Mouse (Mus musculus) CH12.LX (cell line): ENCODE measurements around the gene Elovl3. TPM values are rescaled to one million over a fixed set of nuclear protein-coding genes. Genes with fewer than 3 reads are reported as not detected.

ENCODE experiments used
- DNase-seq: peaks from one replicate; pipeline ENCODE4 v3.0.0-alpha.2; 2013; ENCODE audit errors: extremely low read depth
- H3K27ac ChIP-seq: 2 replicates; pipeline ENCODE4 v1.5.1; 2012; ENCODE audit warnings: low read depth, mild to moderate bottlenecking, control low read depth, moderate library complexity; ENCODE audit not compliant: insufficient read depth
- H3K27me3 ChIP-seq: replicated peaks from 2 replicates; pipeline ENCODE3; 2012; ENCODE audit warnings: inconsistent platforms
- H3K36me3 ChIP-seq, 2 experiments: replicated peaks in 1 of 2; 2 replicates each; pipeline versions ENCODE3 to v1.6.1; 2012; ENCODE audit warnings: inconsistent platforms in 1 of 2, low read length in 1 of 2, mild to moderate bottlenecking in 1 of 2, mixed read lengths in 1 of 2, moderate library complexity in 1 of 2; ENCODE audit not compliant: control insufficient read depth in 1 of 2, insufficient read depth in 1 of 2
- H3K4me1 ChIP-seq, 2 experiments: 2 replicates each; pipeline ENCODE4 v1.6.1; 2012; ENCODE audit warnings: inconsistent platforms in 1 of 2, moderate library complexity in 1 of 2; ENCODE audit not compliant: insufficient read depth in 2 of 2, control insufficient read depth in 1 of 2
- H3K4me2 ChIP-seq: 2 replicates; pipeline ENCODE4 v1.6.1; 2012; ENCODE audit warnings: low read depth, mild to moderate bottlenecking, control low read depth; ENCODE audit not compliant: poor library complexity, insufficient read depth, severe bottlenecking
- H3K4me3 ChIP-seq, 3 experiments: fragments of 150-350 bp in 1 of 3; sonication (generic) in 1 of 3; replicated peaks in 1 of 3; 2 replicates each; pipeline versions ENCODE3 to v1.5.1; 2011 to 2012; ENCODE audit warnings: low read depth in 2 of 3, low read length in 2 of 3, mild to moderate bottlenecking in 2 of 3, moderate library complexity in 2 of 3, control low read depth in 1 of 3, improper control_type of control experiment in 1 of 3, inconsistent platforms in 1 of 3, mixed read lengths in 1 of 3; ENCODE audit not compliant: poor library complexity in 1 of 3
- H3K79me2 ChIP-seq: replicated peaks from 2 replicates; pipeline ENCODE4 v1.6.1; 2012; ENCODE audit warnings: mild to moderate bottlenecking, moderate library complexity; ENCODE audit not compliant: control insufficient read depth, poor library complexity, insufficient read depth, severe bottlenecking; ENCODE audit errors: extremely low read depth
- H3K9ac ChIP-seq: 2 replicates; pipeline ENCODE4 v1.6.1; 2012; ENCODE audit warnings: low read depth, mild to moderate bottlenecking, control low read depth, moderate library complexity; ENCODE audit not compliant: insufficient read depth
- H3K9me3 ChIP-seq: replicated peaks from 2 replicates; pipeline ENCODE3; 2012; ENCODE audit warnings: low read length, inconsistent platforms, mixed read lengths
- BHLHE40 ChIP-seq: IDR thresholded peaks from 2 replicates; pipeline ENCODE4 v1.6.1; 2011; ENCODE audit warnings: mild to moderate bottlenecking, low read depth, low read length, improper control_type of control experiment
- CHD2 ChIP-seq: IDR thresholded peaks from 2 replicates; pipeline ENCODE4 v1.6.1; 2011; ENCODE audit warnings: low read length, improper control_type of control experiment
- GABPA ChIP-seq: IDR thresholded peaks from 2 replicates; pipeline ENCODE4 v1.6.1; 2012; ENCODE audit warnings: low read depth, low read length, improper control_type of control experiment, inconsistent platforms; ENCODE audit not compliant: insufficient replicate concordance
- JUN ChIP-seq: IDR thresholded peaks from 2 replicates; pipeline ENCODE4 v1.6.1; 2011; ENCODE audit warnings: low read depth, mild to moderate bottlenecking, low read length, improper control_type of control experiment, moderate library complexity; ENCODE audit not compliant: insufficient read depth
- JUND ChIP-seq: conservative IDR thresholded peaks from 2 replicates; pipeline ENCODE4 v1.6.1; 2011; ENCODE audit warnings: low read depth, low read length, improper control_type of control experiment
- KAT2A ChIP-seq: IDR thresholded peaks from 2 replicates; pipeline ENCODE4 v1.6.1; 2012; ENCODE audit warnings: low read length, improper control_type of control experiment, inconsistent platforms; ENCODE audit not compliant: insufficient replicate concordance
- MAFK ChIP-seq: IDR thresholded peaks from 2 replicates; pipeline ENCODE4 v1.6.1; 2011; ENCODE audit warnings: low read length, improper control_type of control experiment; ENCODE audit not compliant: insufficient replicate concordance
- MAZ ChIP-seq: IDR thresholded peaks from 2 replicates; pipeline ENCODE4 v1.6.1; 2012; ENCODE audit warnings: low read depth, mild to moderate bottlenecking, inconsistent platforms, low read length, improper control_type of control experiment, moderate library complexity
- POLR2A ChIP-seq: IDR thresholded peaks from 2 replicates; pipeline ENCODE4 v1.6.1; 2011; ENCODE audit warnings: low read depth, mild to moderate bottlenecking, improper control_type of control experiment, low read length
- RAD21 ChIP-seq: IDR thresholded peaks from 2 replicates; pipeline ENCODE4 v1.6.1; 2011; ENCODE audit warnings: low read depth, mild to moderate bottlenecking, low read length, improper control_type of control experiment, moderate library complexity
- SIN3A ChIP-seq: IDR thresholded peaks from 2 replicates; pipeline ENCODE4 v1.6.1; 2012; ENCODE audit warnings: low read length, improper control_type of control experiment, inconsistent platforms
- USF2 ChIP-seq: conservative IDR thresholded peaks from 2 replicates; pipeline ENCODE4 v1.6.1; 2011; ENCODE audit warnings: low read depth, low read length, improper control_type of control experiment
- dilution Hi-C: fragments of 300-500 bp; cut with MboI; formaldehyde crosslinking; loops from 2 replicates; pipeline ENCODE4 v1.14.3; 2020; ENCODE audit warnings: low sequenced_read_pairs; ENCODE audit not compliant: extremely low pct_unique_long_range_greater_than_20kb, extremely low pct_ligation_motif_present
- in situ Hi-C: fragments of 300-500 bp; cut with MboI; formaldehyde crosslinking; loops from 3 replicates; pipeline ENCODE4 v1.14.3; 2019; ENCODE audit warnings: low sequenced_read_pairs, low pct_ligation_motif_present, low pct_unique_long_range_greater_than_20kb, mixed read lengths
- polyA plus RNA-seq: library from polyadenylated mRNA; unstranded; fragments of >175 nt; gene quantifications from 2 replicates; pipeline ENCODE4 v1.2.1, GENCODE M21; 2012; ENCODE audit warnings: low read depth; ENCODE audit not compliant: insufficient read length
- total RNA-seq, 2 experiments: library from RNA; depleted of rRNA; stranded (reverse); fragments of 300-350 nt in 1 of 2; fragments of >200 nt in 1 of 2; gene quantifications; 2 replicates each; pipeline ENCODE4 v1.2.3; 2012 to 2014

Elovl3 gene
- total and polyA plus RNA-seq, 3 experiments = not detected

GRCm38 (mm10) chr19:46169396-46169795 lies 37.7 kb downstream of the Elovl3 start:
- no peak overlapping the region for H3K4me2 ChIP-seq
- in situ Hi-C loops = no loop called here
- H3K27ac ChIP-seq = no peak overlapping the region
- H3K4me3 ChIP-seq = no peak overlapping the region
- H3K79me2 ChIP-seq = no peaks in the 10 kb centered on the region
- H3K4me1 ChIP-seq = no peaks in the 10 kb centered on the region
- TF ChIP-seq MAFK (peak; percentile 95), CHD2 (no peak)
- TF ChIP-seq, all 38 proteins: peak for 1
- no peaks in the 10 kb centered on the region for H3K9me3 ChIP-seq
- DNase-seq = no peak
- H3K36me3 ChIP-seq = peaks cover 31 to 64% of the 10 kb centered on the region in 2 experiments
- H3K27me3 ChIP-seq = no peaks in the 10 kb centered on the region
- dilution Hi-C loops = no loop called here
- no peak overlapping the region for H3K9ac ChIP-seq

- in situ Hi-C loops = no loop called here
These were observed 38.2 kb downstream of the Elovl3 start for GRCm38 (mm10) chr19:46169913-46170312.

DNA sequence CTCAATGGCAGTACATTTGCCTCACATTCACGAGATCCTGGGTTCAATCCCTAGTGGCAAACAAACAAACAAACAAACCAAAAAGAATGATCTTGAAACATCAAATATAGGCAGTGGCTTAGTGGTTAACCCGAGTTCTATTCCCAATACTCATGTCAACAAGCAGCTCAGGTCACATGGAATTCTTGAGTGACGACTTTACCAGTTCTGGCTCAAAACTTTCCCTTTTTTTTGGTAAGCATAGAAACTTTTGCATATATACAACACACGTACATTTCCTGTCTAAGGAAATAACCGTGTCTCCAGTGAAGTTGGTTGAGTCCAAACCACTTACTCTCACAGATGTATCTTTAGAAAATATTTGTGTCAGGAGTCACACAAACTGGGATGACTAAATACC lies 40.8 kb downstream of the Elovl3 start:
- Histone ChIP-seq H3K9ac (no peak overlapping the region), H3K27ac (no peak overlapping the region), H3K4me1 (no peaks in the 10 kb centered on the region), H3K27me3 (no peaks in the 10 kb centered on the region), H3K36me3 (peaks cover 18 to 46% of the 10 kb centered on the region in 2 experiments), H3K4me2 (no peak overlapping the region), H3K9me3 (no peaks in the 10 kb centered on the region), H3K4me3 (no peak overlapping the region), H3K79me2 (no peaks in the 10 kb centered on the region)
- dilution Hi-C loops (no loop called here), in situ Hi-C loops (no loop called here)
- no peak for DNase-seq
- TF ChIP-seq SIN3A (no peak), USF2 (no peak)

More at GRCm38 (mm10) chr19:46169913-46170312, 38.2 kb downstream of the Elovl3 start:
- H3K4me1 ChIP-seq = no peaks in the 10 kb centered on the region
- no peak overlapping the region for H3K4me2 ChIP-seq
- no peak for DNase-seq
- no peaks in the 10 kb centered on the region for H3K27me3 ChIP-seq
- H3K79me2 ChIP-seq = no peaks in the 10 kb centered on the region
- TF ChIP-seq JUN (no peak), JUND (no peak), BHLHE40 (peak; percentile 50)
- H3K9me3 ChIP-seq = no peaks in the 10 kb centered on the region
- no peak overlapping the region for H3K27ac ChIP-seq
- peaks cover 27 to 60% of the 10 kb centered on the region in 2 experiments for H3K36me3 ChIP-seq
- H3K4me3 ChIP-seq = no peak overlapping the region
- H3K9ac ChIP-seq = no peak overlapping the region
- dilution Hi-C loops = no loop called here

DNA sequence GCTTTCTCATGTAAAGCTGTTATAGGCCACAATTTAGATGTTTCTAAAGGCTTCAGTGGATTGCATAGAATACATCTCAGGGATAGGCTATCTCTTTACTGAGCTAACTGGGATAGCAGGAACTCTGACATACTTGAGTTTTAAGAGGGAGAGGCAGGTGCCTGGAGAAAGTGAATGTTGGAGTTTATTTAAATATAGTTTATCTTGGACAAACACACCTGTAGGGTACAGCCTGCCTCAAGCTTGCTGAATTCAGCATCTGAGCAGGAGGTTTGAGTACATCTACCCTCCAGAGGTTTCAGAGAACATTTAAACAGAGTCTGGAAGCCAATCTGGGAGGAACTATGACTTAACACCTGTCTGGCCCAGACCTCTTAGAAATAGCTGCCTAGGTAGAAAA lies 43.5 kb downstream of the Elovl3 start:
- Histone ChIP-seq H3K79me2 (no peaks in the 10 kb centered on the region), H3K27ac (no peak overlapping the region), H3K9ac (no peak overlapping the region), H3K4me2 (no peak overlapping the region), H3K4me3 (no peak overlapping the region), H3K9me3 (no peaks in the 10 kb centered on the region), H3K36me3 (peaks cover 21 to 46% of the 10 kb centered on the region in 2 experiments), H3K27me3 (no peaks in the 10 kb centered on the region), H3K4me1 (no peaks in the 10 kb centered on the region)
- TF ChIP-seq GABPA (no peak), POLR2A (no peak), RAD21 (no peak), KAT2A (no peak), BHLHE40 (no peak), MAZ (no peak), CHD2 (no peak)
- in situ Hi-C loops = no loop called here
- no peak for DNase-seq
- dilution Hi-C loops = no loop called here
